Mouse (Mus musculus): ENCODE data around the gene Slfn2. TPM values are rescaled to one million over a fixed set of nuclear protein-coding genes. Genes with fewer than 3 reads are reported as not detected.

The Slfn2 gene
- polyA plus RNA-seq, 1 experiment from 2014 or later, result 1.6 TPM

DNA sequence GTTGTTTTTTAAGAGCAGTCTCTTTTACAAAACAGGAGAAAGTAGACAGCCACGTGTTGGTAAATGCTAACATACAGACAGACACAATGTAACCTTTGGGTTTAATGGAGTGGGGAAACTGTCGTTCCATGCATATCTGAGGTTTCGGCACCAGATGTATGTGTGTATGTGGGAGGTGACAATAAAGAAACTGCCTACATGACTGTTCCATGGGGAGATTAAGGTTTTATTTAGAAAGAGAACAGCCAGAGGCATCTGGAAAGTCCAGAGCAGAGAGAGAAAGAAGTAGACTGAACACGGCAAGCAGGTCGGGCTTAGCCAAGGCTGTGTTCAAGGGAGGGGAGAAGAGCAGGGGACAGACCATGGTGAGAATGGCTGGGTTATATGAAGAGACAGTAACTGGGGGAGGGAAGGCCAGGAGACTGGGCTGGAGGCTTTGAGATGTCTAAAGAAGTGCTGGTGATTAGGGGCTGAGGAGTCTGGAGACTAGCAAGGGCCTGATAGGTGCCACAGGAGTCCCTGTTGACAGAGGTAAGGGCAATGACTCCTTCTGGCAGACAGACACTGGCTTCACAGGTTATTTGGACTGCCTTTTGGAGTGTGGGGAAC is 4.4 kb upstream of the Slfn2 start:
- 78% methylated on average over 5 of the region's 5 CpGs for WGBS
- H3K9ac ChIP-seq (replicated peaks), result no peak overlapping the region

DNA sequence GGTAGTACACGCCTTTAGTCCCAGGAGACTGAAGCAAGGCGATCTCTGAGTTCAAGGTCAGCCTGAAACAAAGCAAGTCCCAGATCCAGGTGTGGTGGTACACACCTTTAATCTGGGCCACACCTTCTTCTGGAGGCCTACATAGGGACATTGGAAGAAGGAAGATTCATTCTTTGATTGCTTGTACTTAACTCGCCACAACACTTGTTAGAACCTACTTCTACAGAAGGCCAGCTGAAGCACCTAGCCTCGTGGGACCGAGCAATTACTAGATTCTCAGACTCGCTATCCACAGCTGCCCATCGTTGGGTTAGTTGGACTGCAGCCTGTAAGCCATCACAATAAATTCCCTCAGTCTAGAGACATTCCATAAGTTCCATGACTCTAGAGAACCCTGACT is 3.1 kb upstream of the Slfn2 start:
- 93% methylated on average over 7 of the region's 7 CpGs for WGBS
- ATAC-seq, result no peak
- H3K27me3 ChIP-seq, result no peaks in the 10 kb centered on the region

More for the DNA sequence above, 4.4 kb upstream of the Slfn2 start:
- H3K36me3 ChIP-seq, result no peaks in the 10 kb centered on the region
- no peak for ATAC-seq
- H3K27me3 ChIP-seq, result no peaks in the 10 kb centered on the region
- H3K4me2 ChIP-seq (replicated peaks), result no peak overlapping the region
- no peaks in the 10 kb centered on the region for H3K4me1 ChIP-seq (replicated peaks)
- no peaks in the 10 kb centered on the region for H3K9me3 ChIP-seq
- H3K27ac ChIP-seq, result no peak overlapping the region
- H3K4me3 ChIP-seq (replicated peaks), result no peak overlapping the region

DNA sequence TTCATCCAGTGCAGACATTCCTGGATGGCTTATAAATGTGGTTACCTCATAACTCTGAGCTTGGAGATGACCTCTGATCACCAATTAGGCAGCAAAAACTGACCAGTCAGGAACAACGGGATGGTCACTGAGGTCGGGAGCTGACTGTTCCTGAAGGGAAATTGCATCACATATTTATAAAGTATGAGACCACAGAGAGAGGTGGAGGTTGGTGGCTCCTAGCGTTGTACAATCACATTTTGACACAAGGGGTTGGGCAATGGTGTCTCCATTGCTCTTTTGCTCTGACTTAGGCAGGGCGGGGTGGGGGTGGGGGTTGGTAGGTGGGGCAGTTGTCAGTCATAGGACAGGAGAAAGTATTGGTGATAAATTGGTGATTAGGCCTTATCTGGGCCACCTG is 1.8 kb upstream of the Slfn2 start:
- Histone ChIP-seq H3K27ac (no peak overlapping the region), H3K4me3 (replicated peaks) (no peak overlapping the region), H3K4me1 (replicated peaks) (no peaks in the 10 kb centered on the region), H3K9ac (replicated peaks) (no peak overlapping the region), H3K27me3 (no peaks in the 10 kb centered on the region), H3K9me3 (no peaks in the 10 kb centered on the region), H3K36me3 (no peaks in the 10 kb centered on the region), H3K4me2 (replicated peaks) (no peak overlapping the region)
- 74% methylated on average over 4 of the region's 4 CpGs for WGBS
- no peak for ATAC-seq

More for the DNA sequence above, 3.1 kb upstream of the Slfn2 start:
- Histone ChIP-seq H3K9me3 (no peaks in the 10 kb centered on the region), H3K9ac (replicated peaks) (no peak overlapping the region), H3K27ac (no peak overlapping the region), H3K36me3 (no peaks in the 10 kb centered on the region), H3K4me2 (replicated peaks) (no peak overlapping the region), H3K4me1 (replicated peaks) (no peaks in the 10 kb centered on the region), H3K4me3 (replicated peaks) (no peak overlapping the region)

DNA sequence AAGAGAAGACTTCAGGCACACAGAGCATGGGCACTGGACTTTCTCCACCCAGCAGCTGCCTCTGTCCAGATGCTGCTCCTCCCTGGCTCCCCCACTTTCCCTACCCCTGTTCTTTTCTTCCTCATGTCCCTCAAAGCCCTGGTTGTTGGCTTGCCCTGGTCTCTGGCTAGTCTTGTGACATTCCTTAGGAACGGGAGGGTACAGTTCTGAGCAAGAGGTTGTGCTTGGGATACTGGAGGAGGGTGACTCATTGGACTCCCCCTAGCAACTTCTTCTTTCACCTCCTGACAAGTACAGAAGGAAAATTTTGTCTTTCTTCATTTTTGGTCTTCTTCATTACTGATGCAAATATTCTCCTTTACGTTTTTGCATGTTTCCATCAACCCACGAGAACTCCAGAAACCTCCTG is 967 bp upstream of the Slfn2 start:
- Histone ChIP-seq H3K9me3 (no peaks in the 10 kb centered on the region), H3K27me3 (no peaks in the 10 kb centered on the region), H3K27ac (no peak overlapping the region), H3K4me1 (replicated peaks) (no peaks in the 10 kb centered on the region), H3K9ac (replicated peaks) (no peak overlapping the region), H3K4me2 (replicated peaks) (no peak overlapping the region), H3K36me3 (no peaks in the 10 kb centered on the region), H3K4me3 (replicated peaks) (no peak overlapping the region)
- 70% methylated on average over 3 of the region's 3 CpGs for WGBS
- no peak for ATAC-seq

DNA sequence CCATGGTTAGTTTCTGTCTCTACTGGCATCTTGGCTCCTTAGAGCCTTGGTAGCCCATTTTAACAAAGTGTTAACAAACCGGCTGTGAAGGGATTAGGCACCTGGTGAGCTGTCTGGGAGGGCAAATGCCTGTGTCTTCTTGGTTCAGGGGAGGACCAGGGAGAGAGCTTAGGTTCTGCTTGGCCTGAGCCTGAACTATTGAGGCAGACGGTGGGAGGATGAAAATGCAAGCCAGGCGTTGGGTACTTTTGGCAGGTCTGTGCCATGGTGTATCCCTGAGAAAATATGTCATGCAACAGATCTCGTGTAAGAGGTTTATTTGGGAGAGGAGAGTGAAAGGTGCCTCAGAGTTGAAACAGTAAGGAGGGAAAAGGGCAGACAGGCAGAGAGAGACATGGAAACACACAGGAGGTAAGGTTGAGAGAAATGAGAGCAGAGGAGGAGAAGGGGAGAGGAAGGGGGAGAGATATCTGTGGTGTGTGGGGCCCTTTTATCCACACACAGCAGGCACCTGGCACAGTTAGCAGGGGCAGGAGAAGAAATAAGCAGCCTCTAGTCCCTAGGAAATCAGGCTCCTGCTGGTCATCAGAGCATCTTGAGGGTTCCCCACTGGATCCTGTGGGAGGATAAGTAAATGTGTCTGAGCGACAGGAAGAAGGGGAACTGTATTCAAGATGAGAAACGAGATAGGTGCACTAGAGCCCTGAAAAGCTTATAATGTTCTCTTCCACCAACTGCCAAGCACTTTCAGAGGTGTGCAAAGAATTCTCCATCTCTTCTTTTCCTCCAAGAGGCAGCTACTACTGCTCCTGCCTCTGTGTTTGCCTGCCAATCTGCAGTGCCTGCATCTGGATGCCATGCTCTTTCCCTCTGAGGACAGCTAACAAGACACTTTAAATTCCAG is 781 bp downstream of the Slfn2 start:
- Histone ChIP-seq H3K36me3 (no peaks in the 10 kb centered on the region), H3K9ac (replicated peaks) (no peak overlapping the region), H3K27me3 (no peaks in the 10 kb centered on the region), H3K27ac (no peak overlapping the region), H3K4me2 (replicated peaks) (no peak overlapping the region), H3K9me3 (no peaks in the 10 kb centered on the region), H3K4me3 (replicated peaks) (no peak overlapping the region), H3K4me1 (replicated peaks) (no peaks in the 10 kb centered on the region)
- WGBS, result 18% methylated on average over 6 of the region's 6 CpGs
- no peak for ATAC-seq

DNA sequence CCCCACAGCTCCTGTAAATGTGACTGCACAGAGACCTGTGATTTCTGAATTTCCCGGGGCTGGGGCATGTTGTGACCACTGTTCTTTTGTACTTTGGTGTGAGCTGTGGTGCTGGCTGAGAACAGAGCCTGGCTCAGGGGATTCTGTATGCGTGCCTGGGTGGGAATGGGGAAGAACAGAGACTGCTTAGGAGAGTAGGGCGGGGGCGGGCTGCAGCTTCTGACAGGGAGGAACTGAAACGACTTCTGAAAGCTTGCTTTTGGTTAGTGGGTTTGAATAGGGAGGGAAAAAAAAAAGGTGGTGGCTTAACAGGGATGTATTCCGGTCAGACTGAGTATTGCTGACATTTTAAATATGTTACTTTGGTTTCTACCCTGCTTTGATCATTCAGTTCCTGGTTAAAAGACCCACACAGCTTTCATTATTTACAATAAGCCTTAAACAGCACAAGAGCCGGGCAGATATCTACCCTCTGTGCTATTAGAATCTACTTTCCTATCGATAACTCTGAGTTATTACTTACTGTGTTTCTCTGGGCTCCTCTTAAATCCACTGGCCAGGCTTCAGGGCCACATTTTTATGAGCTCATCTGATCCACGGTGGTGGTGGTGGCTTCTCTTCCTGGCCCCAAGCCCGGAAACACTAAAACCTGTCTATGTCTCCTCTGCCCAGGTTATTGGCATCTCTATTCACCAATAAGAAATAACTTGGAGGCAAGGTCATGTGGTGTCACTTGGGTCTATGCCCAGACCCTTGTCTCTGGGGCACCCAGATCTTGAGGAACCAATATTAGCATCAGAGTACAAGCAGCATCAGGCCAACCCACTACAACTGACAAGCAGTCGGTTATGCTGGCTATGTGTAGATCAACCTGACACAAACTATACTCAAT is 2.0 kb downstream of the Slfn2 start:
- no peak for ATAC-seq
- Histone ChIP-seq H3K36me3 (no peaks in the 10 kb centered on the region), H3K27me3 (no peaks in the 10 kb centered on the region), H3K27ac (no peak overlapping the region), H3K9me3 (no peaks in the 10 kb centered on the region), H3K9ac (replicated peaks) (no peak overlapping the region), H3K4me1 (replicated peaks) (no peaks in the 10 kb centered on the region), H3K4me2 (replicated peaks) (no peak overlapping the region), H3K4me3 (replicated peaks) (no peak overlapping the region)
- WGBS, result 41% methylated on average over 11 of the region's 11 CpGs

DNA sequence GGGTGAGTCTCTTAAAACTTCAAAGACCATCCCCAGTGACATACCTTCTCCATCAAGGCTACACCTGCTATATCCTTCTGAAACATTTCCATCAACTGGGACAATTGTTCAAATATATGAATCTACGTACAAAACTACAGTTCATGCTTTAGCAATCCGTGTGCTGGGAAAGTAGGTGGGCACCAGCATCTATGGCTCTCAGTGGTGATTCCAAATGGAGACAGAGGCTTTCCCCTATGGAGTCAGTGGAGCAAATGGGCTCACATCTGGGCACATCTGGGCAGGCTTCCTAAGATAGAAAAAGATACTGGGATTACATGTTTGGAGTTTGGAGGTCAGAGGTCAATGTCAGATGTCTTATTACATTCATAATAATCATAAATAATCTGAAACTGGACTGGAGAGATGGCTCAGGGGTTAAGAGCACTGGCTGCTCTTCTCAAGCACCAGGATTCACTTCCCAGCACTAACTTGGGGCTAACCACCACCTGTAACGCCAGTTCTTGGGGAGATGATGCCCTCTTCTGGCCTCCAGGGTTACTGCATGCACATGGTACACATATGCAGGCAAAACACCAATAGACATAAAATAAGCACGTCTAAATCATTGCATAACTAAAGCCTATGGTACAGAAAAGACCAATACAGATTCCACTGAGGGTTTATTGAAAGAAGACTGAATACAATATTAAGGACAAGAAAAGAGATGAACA is 3.2 kb downstream of the Slfn2 start:
- Histone ChIP-seq H3K27me3 (no peaks in the 10 kb centered on the region), H3K9me3 (no peaks in the 10 kb centered on the region)
- WGBS, result 80% methylated on average over 4 of the region's 4 CpGs

DNA sequence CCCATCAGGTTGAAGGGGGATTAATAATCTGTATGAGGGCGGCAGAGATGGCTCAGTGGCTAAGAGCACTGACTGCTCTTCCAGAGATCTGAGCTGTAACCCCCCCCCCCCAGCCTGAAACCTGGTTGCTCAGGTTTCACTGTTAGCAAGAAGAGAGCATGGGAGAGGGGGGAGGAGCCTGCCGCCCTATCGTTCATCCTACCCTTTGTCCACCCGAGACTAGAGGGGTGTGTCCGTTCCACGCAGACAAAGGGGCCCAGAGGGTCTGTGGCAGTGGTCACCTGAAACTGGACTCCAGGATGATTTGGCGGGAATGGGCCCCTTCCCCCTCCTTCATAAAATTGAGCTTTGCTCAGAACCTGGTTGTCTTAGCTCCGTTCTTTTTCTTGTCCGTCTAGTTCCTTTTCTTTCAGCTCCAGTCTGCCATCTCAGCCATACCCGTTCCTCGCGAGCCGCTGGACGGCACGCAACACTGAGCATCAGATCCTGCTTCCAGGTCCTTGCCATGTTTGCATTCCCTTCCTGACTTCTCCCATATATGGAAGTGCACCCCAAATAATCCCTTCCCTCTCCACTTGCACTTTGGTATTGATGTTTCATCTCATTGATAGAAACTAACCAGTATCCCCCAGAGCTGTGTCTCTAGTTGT is 5.5 kb downstream of the Slfn2 start:
- H3K4me3 ChIP-seq (replicated peaks), result no peak overlapping the region
- no peak for ATAC-seq
- WGBS, result 77% methylated on average over 15 of the region's 15 CpGs

More for the DNA sequence above, 3.2 kb downstream of the Slfn2 start:
- Histone ChIP-seq H3K27ac (no peak overlapping the region), H3K4me2 (replicated peaks) (no peak overlapping the region), H3K9ac (replicated peaks) (no peak overlapping the region), H3K4me1 (replicated peaks) (no peaks in the 10 kb centered on the region), H3K4me3 (replicated peaks) (no peak overlapping the region), H3K36me3 (no peaks in the 10 kb centered on the region)
- no peak for ATAC-seq

DNA sequence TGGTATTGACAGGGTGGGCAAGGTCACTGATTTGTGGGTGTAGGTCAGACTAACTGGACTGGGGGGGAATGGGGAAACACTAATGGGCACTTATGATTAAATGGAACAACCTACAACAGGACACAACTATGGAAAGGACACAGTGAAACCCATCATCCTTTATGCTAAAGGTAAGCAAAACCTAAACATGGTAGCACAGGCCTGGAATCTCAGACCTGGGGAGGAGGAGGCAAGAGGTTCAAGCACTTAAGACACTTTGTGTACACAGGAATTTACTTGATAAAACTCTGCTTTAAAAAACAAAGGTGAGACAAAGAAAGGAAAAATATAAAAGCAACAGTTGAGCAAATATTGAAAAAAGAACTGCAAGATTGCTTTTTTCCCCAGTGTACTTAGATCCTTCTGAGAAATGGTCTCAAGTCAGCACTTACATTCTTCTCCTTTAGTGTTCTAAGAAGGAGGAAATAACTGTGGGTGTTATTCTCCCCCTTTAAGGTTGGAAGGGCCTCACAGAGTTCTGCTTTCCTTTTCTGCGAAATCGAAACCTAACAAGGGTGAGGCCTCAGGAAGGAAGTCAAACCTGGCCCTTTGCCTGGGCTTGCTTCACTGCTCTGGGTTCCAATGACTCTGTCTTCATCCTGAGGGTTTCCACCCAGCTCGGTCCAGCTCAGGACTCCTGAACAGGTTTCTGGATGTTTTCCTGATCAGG is 13.0 kb downstream of the Slfn2 start:
- ATAC-seq, result no peak
- no peak overlapping the region for H3K4me2 ChIP-seq (replicated peaks)
- no peaks in the 10 kb centered on the region for H3K36me3 ChIP-seq
- no peak overlapping the region for H3K9ac ChIP-seq (replicated peaks)
- 92% methylated on average over 3 of the region's 3 CpGs for WGBS
- H3K27me3 ChIP-seq, result no peaks in the 10 kb centered on the region
- H3K9me3 ChIP-seq, result no peaks in the 10 kb centered on the region
- no peak overlapping the region for H3K4me3 ChIP-seq (replicated peaks)
- H3K4me1 ChIP-seq (replicated peaks), result no peaks in the 10 kb centered on the region
- no peak overlapping the region for H3K27ac ChIP-seq

More for the DNA sequence above, 5.5 kb downstream of the Slfn2 start:
- Histone ChIP-seq H3K36me3 (no peaks in the 10 kb centered on the region), H3K9me3 (no peaks in the 10 kb centered on the region), H3K27me3 (no peaks in the 10 kb centered on the region), H3K4me1 (replicated peaks) (no peaks in the 10 kb centered on the region), H3K4me2 (replicated peaks) (no peak overlapping the region), H3K27ac (no peak overlapping the region), H3K9ac (replicated peaks) (no peak overlapping the region)

DNA sequence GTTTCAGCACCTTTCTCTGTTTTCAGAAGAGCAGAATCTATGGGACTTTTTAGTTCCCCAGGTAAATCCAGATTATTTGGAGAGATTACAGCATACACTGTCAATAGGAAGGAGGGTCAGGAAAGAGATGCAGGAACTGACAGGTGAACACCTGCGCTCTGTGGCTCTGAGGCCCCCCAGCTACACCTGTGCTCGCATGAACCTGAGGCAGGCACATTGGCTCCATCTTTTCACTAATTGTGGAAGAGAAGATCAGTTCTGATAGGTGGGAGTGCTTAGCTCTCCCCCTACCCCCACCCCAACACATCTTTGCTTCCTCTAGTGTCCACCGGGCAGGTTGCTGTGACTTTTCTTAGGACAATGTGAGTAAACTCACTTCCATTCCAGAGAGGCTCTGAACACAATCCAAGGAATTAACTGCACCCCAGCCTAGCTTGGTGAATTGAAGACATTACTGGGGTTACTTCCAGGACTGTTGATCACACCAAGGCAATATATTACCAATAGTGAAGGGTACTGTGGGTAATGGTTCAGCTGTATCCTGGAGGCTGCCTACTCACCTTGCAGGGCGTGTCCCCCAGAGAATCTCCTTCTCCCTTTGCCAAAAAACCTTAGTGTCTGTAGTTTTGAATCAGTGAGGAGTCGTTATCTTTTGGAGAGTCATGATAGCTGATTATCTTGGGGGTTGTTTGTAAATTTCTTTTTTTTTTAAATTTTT is 13.7 kb downstream of the Slfn2 start:
- Histone ChIP-seq H3K9ac (replicated peaks) (no peak overlapping the region), H3K4me2 (replicated peaks) (no peak overlapping the region), H3K9me3 (no peaks in the 10 kb centered on the region), H3K36me3 (no peaks in the 10 kb centered on the region), H3K4me3 (replicated peaks) (no peak overlapping the region), H3K27me3 (no peaks in the 10 kb centered on the region), H3K4me1 (replicated peaks) (no peaks in the 10 kb centered on the region), H3K27ac (no peak overlapping the region)
- no peak for ATAC-seq
- WGBS, result 87% methylated on average over 5 of the region's 5 CpGs

All from midbrain, embryonic 13.5 days (tissue).